Mouse (Mus musculus): ENCODE results near the gene Slc15a2. TPM values are rescaled to one million over a fixed set of nuclear protein-coding genes. Genes with fewer than 3 reads are reported as not detected.

Gene Slc15a2
- polyA plus RNA-seq, 1 experiment from 2014 or later = 6.6 TPM

- Histone ChIP-seq H3K27ac (no peak overlapping the region), H3K27me3 (no peaks in the 10 kb centered on the region), H3K4me3 (no peak overlapping the region), H3K4me1 (no peaks in the 10 kb centered on the region), H3K36me3 (no peaks in the 10 kb centered on the region), H3K9me3 (replicated peaks) (no peaks in the 10 kb centered on the region), H3K9ac (no peak overlapping the region), H3K4me2 (replicated peaks) (no peak overlapping the region)
- no peak for ATAC-seq (ENCODE audit: low FRiP score)
- WGBS = 94% methylated on average over 17 of the region's 17 CpGs
Measured at GRCm38 (mm10) chr16:36709405-36709804, 75.4 kb downstream of the Slc15a2 start.

- no peak for ATAC-seq (ENCODE audit: low FRiP score)
- no peak overlapping the region for H3K4me2 ChIP-seq (replicated peaks)
- no peaks in the 10 kb centered on the region for H3K4me1 ChIP-seq
- no peak overlapping the region for H3K27ac ChIP-seq
- no peaks in the 10 kb centered on the region for H3K27me3 ChIP-seq
- WGBS = 84% methylated on average over 7 of the region's 7 CpGs
- no peak overlapping the region for H3K9ac ChIP-seq
- H3K4me3 ChIP-seq = no peak overlapping the region
- no peaks in the 10 kb centered on the region for H3K9me3 ChIP-seq (replicated peaks)
- H3K36me3 ChIP-seq = no peaks in the 10 kb centered on the region
Measured at GRCm38 (mm10) chr16:36708751-36709150, 76.0 kb downstream of the Slc15a2 start.

- no peaks in the 10 kb centered on the region for H3K4me1 ChIP-seq
- H3K27me3 ChIP-seq = no peaks in the 10 kb centered on the region
- H3K4me3 ChIP-seq = no peak overlapping the region
- no peak overlapping the region for H3K4me2 ChIP-seq (replicated peaks)
- ATAC-seq (ENCODE audit: low FRiP score) = no peak
- H3K9ac ChIP-seq = no peak overlapping the region
- H3K36me3 ChIP-seq = no peaks in the 10 kb centered on the region
- no peak overlapping the region for H3K27ac ChIP-seq
- H3K9me3 ChIP-seq (replicated peaks) = no peaks in the 10 kb centered on the region
- 77% methylated on average over 6 of the region's 6 CpGs for WGBS
Measured at GRCm38 (mm10) chr16:36707702-36708423, 76.9 kb downstream of the Slc15a2 start.

GRCm38 (mm10) chr16:36700484-36700883, 84.3 kb downstream of the Slc15a2 start:
- H3K9me3 ChIP-seq (replicated peaks) = no peaks in the 10 kb centered on the region
- H3K27me3 ChIP-seq = no peaks in the 10 kb centered on the region
- no peak overlapping the region for H3K27ac ChIP-seq
- no peaks in the 10 kb centered on the region for H3K4me1 ChIP-seq
- no peak for ATAC-seq (ENCODE audit: low FRiP score)
- no peak overlapping the region for H3K9ac ChIP-seq
- H3K36me3 ChIP-seq = no peaks in the 10 kb centered on the region
- H3K4me2 ChIP-seq (replicated peaks) = no peak overlapping the region
- WGBS = 96% methylated on average over 2 of the region's 2 CpGs
- no peak overlapping the region for H3K4me3 ChIP-seq

Small RNAs within 50 kb of the gene (microRNA-seq; reads per million reads assigned to microRNA genes)
- gene Gm22617 = not detected

Other genes with a start within 250 kb of the Slc15a2 start
- 0.06 and 0.07 TPM in 2 replicates for gene Casr, start 222.8 kb downstream of the Slc15a2 start, polyA plus RNA-seq (2016; fragmentation: Nextera tagmentation; extraction: Ambion mirVana)
- 1.7 and 2.0 TPM in 2 replicates for gene Cd86, start 118.9 kb downstream of the Slc15a2 start, polyA plus RNA-seq (2016; fragmentation: Nextera tagmentation; extraction: Ambion mirVana)
- gene Ildr1, start 91.0 kb downstream of the Slc15a2 start, polyA plus RNA-seq (2016; fragmentation: Nextera tagmentation; extraction: Ambion mirVana) = 0.53 and 1.3 TPM in 2 replicates
- 63.4 and 68.9 TPM in 2 replicates for gene Iqcb1, start 43.4 kb upstream of the Slc15a2 start, polyA plus RNA-seq (2016; fragmentation: Nextera tagmentation; extraction: Ambion mirVana)
- 1.2 TPM in 2 replicates for gene Eaf2, start 90.0 kb upstream of the Slc15a2 start, polyA plus RNA-seq (2016; fragmentation: Nextera tagmentation; extraction: Ambion mirVana)
- gene Golgb1, start 90.2 kb upstream of the Slc15a2 start, polyA plus RNA-seq (2016; fragmentation: Nextera tagmentation; extraction: Ambion mirVana) = 95.7 and 96.0 TPM in 2 replicates
- 2.5 and 2.8 TPM in 2 replicates for gene Hcls1, start 150.0 kb upstream of the Slc15a2 start, polyA plus RNA-seq (2016; fragmentation: Nextera tagmentation; extraction: Ambion mirVana)
- gene Fbxo40, start 205.5 kb upstream of the Slc15a2 start, polyA plus RNA-seq (2016; fragmentation: Nextera tagmentation; extraction: Ambion mirVana) = 0.04 TPM in 1 of 2 replicates, not detected in the other
- gene Polq, start 226.8 kb upstream of the Slc15a2 start, polyA plus RNA-seq (2016; fragmentation: Nextera tagmentation; extraction: Ambion mirVana) = 7.8 and 8.6 TPM in 2 replicates

Data from hindbrain, embryonic 12.5 days (tissue).